Mouse (Mus musculus) heart, embryonic 11.5 days (tissue): ENCODE measurements around the gene Kri1. TPM values are rescaled to one million over a fixed set of nuclear protein-coding genes. Genes with fewer than 3 reads are reported as not detected.

Experiments
- ATAC-seq: fragments of 200-750 bp; cut with Nextera tagmentation; replicated peaks from 2 replicates; pipeline ENCODE4 v1.8.0; 2017; ENCODE audit warnings: moderate library complexity; ENCODE audit not compliant: insufficient number of reproducible peaks, low FRiP score, low TSS enrichment
- H3K27ac ChIP-seq: fragments of 300-500 bp; sonication (generic); 2 replicates; pipeline ENCODE4 v1.5.1; 2014; ENCODE audit warnings: mild to moderate bottlenecking, low read depth, low read length
- H3K27me3 ChIP-seq: fragments of 300-500 bp; sonication (generic); 2 replicates; pipeline ENCODE4 v1.6.1; 2014; ENCODE audit warnings: mild to moderate bottlenecking, low read length, mixed read lengths; ENCODE audit not compliant: control insufficient read depth, insufficient read depth
- H3K36me3 ChIP-seq: fragments of 300-500 bp; sonication (generic); 2 replicates; pipeline ENCODE4 v1.6.1; 2014; ENCODE audit warnings: mild to moderate bottlenecking, low read length, moderate library complexity, mixed read lengths; ENCODE audit not compliant: control insufficient read depth, insufficient read depth
- H3K4me1 ChIP-seq: fragments of 300-500 bp; sonication (generic); 2 replicates; pipeline ENCODE4 v1.6.1; 2014; ENCODE audit warnings: low read length; ENCODE audit not compliant: control insufficient read depth, insufficient read depth
- H3K4me2 ChIP-seq: fragments of 300-500 bp; sonication (generic); 2 replicates; pipeline ENCODE4 v1.6.1; 2014; ENCODE audit warnings: mild to moderate bottlenecking, moderate library complexity
- H3K4me3 ChIP-seq: fragments of 300-500 bp; sonication (generic); 2 replicates; pipeline ENCODE4 v1.5.1; 2014; ENCODE audit warnings: low read depth, low read length
- H3K9ac ChIP-seq: fragments of 300-500 bp; sonication (generic); 2 replicates; pipeline ENCODE4 v1.6.1; 2014; ENCODE audit warnings: mild to moderate bottlenecking, low read depth, low read length, moderate library complexity
- H3K9me3 ChIP-seq: fragments of 300-500 bp; sonication (generic); replicated peaks from 2 replicates; pipeline ENCODE4 v1.6.1; 2016; ENCODE audit warnings: low read length; ENCODE audit not compliant: control insufficient read depth
- WGBS: fragments of 180-500 bp; shearing (Covaris S2); extraction: QIAGEN DNeasy Blood & Tissue Kit; methylation state at CpG from one replicate; pipeline ENCODE4 v1.1.7; 2014; ENCODE audit not compliant: insufficient replicate concordance; 5-methylcytosine and 5-hydroxymethylcytosine counted together
- polyA plus RNA-seq: library from polyadenylated mRNA; unstranded; fragments of >200 nt; fragmentation: Nextera tagmentation; extraction: Ambion mirVana; gene quantifications from 2 replicates; pipeline ENCODE4 v1.2.1, GENCODE M21; 2014

Kri1 gene
- polyA plus RNA-seq = 9.9 and 12.3 TPM in 2 replicates

GRCm38 (mm10) chr9:21287571-21288402, at the start of gene Kri1:
Gene Kri1, minus strand, starts transcription at chr9:21287969.
- Histone ChIP-seq H3K4me1 (peaks cover 25% of the 10 kb centered on the region), H3K27ac (peak within 1 kb of the TSS; percentile 87), H3K27me3 (no peaks in the 10 kb centered on the region), H3K4me2 (peak within 1 kb of the TSS; percentile 67), H3K4me3 (peak within 1 kb of the TSS; percentile 89), H3K36me3 (peaks cover 9% of the 10 kb centered on the region; the same call in 1 of the 2 replicates), H3K9ac (peak within 1 kb of the TSS; percentile 81), H3K9me3 (no peaks in the 10 kb centered on the region)
- under 1% methylated on average over 59 of the region's 59 CpGs for WGBS
- ATAC-seq = peak; percentile 74

- 83% methylated on average over 8 of the region's 8 CpGs for WGBS
- peaks cover 32% of the 10 kb centered on the region for H3K4me1 ChIP-seq
- H3K27ac ChIP-seq = no peak overlapping the region
- ATAC-seq = no peak
- H3K27me3 ChIP-seq = no peaks in the 10 kb centered on the region
- H3K9ac ChIP-seq = no peak overlapping the region
- H3K4me3 ChIP-seq = no peak overlapping the region
- H3K36me3 ChIP-seq = no peaks in the 10 kb centered on the region; the same call in 1 of the 2 replicates
- no peak overlapping the region for H3K4me2 ChIP-seq
- H3K9me3 ChIP-seq = no peaks in the 10 kb centered on the region
These were observed 48.7 kb upstream of the Kri1 start for GRCm38 (mm10) chr9:21336491-21336890.

DNA sequence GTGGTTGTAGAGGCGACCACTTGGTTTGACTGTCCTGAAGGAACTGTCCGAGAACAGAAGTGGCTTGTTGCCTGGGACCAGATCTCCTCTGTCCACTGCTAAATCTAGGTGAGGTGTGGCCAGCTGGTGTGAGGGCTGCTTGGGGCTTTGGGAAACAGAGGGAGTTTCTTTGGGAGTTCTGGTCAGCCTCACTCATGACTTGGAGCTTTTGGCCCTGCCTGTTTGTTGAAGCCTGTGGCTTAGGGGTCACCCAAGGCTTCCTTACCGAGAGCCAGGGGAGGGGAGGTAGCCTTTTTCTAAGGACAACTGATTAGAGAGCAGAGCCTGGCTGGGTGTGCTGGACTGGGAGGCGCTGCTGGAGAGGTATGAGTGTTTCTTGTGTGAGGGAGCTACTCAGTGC, 47.6 kb upstream of the Kri1 start:
- no peak overlapping the region; the same call in 1 of the 2 replicates for H3K27ac ChIP-seq
- no peak overlapping the region for H3K9ac ChIP-seq
- H3K4me1 ChIP-seq = peaks cover 33% of the 10 kb centered on the region
- no peak overlapping the region for H3K4me2 ChIP-seq
- no peak for ATAC-seq
- H3K4me3 ChIP-seq = no peak overlapping the region
- H3K9me3 ChIP-seq = no peaks in the 10 kb centered on the region
- H3K27me3 ChIP-seq = no peaks in the 10 kb centered on the region
- WGBS = 57% methylated on average over 4 of the region's 4 CpGs
- H3K36me3 ChIP-seq = no peaks in the 10 kb centered on the region; the same call in 1 of the 2 replicates

GRCm38 (mm10) chr9:21334747-21335146, 47.0 kb upstream of the Kri1 start:
- H3K9ac ChIP-seq = no peak overlapping the region
- no peaks in the 10 kb centered on the region for H3K36me3 ChIP-seq
- H3K27me3 ChIP-seq = no peaks in the 10 kb centered on the region
- no peaks in the 10 kb centered on the region for H3K9me3 ChIP-seq
- ATAC-seq = no peak
- H3K27ac ChIP-seq = no peak overlapping the region
- H3K4me3 ChIP-seq = no peak overlapping the region
- no peak overlapping the region for H3K4me2 ChIP-seq
- peaks cover 40% of the 10 kb centered on the region for H3K4me1 ChIP-seq

- Histone ChIP-seq H3K4me1 (peaks cover 46% of the 10 kb centered on the region), H3K9me3 (no peaks in the 10 kb centered on the region), H3K36me3 (no peaks in the 10 kb centered on the region), H3K27me3 (no peaks in the 10 kb centered on the region), H3K27ac (no peak overlapping the region), H3K4me3 (no peak overlapping the region), H3K9ac (no peak overlapping the region), H3K4me2 (no peak overlapping the region)
- ATAC-seq = no peak
- 81% methylated on average over 1 of the region's 1 CpGs for WGBS
These were observed 45.8 kb upstream of the Kri1 start for GRCm38 (mm10) chr9:21333523-21333922.

DNA sequence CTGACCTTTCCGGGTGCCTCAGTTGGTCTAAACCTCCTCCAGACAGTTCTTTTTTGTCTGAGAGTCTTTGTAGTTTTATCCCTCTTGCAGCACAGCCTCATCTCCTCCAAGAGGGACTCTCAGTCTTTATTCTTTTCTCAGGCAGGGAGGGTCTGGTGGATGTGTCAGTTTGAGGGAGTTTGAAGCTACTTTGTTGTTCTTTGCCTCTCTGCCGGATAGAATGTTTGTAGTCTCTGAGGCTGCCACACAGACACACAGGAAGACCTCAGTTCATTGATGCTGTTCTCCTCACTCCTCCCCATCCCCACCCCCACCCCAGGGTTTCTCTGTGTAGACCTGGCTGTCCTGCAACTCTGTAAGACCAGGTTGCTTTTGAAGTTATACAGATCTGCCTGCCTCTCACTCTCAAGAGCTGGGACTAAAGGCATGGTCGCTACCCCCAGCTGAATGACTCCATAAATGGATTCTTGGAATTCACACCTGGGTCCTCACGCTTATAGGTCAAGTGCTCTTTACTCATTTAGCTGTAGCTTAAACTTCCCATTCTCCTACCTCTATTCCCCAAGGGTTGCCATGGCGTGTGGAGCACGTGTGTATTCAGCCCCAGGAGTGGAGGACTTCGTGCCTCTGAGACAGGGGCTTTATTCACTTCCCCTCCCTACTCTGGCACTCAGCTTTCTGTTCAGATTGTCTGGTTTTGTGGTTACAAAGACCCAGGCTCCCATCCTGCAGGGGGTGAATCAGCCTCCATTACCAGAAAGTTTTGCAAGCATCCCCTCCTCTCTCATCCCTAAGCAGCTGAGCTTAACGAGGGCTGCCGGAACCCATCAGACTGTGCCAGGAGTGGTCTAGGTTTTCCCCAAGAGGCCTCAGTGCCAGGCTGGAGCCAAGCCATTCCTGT, 44.6 kb upstream of the Kri1 start:
- Histone ChIP-seq H3K27ac (peak overlapping the region; percentile 30), H3K4me2 (no peak overlapping the region), H3K9ac (no peak overlapping the region), H3K4me1 (peaks cover 38% of the 10 kb centered on the region), H3K27me3 (no peaks in the 10 kb centered on the region), H3K4me3 (no peak overlapping the region), H3K9me3 (no peaks in the 10 kb centered on the region), H3K36me3 (no peaks in the 10 kb centered on the region)
- ATAC-seq = no peak
- 36% methylated on average over 9 of the region's 9 CpGs for whole genome bisulfite sequencing

DNA sequence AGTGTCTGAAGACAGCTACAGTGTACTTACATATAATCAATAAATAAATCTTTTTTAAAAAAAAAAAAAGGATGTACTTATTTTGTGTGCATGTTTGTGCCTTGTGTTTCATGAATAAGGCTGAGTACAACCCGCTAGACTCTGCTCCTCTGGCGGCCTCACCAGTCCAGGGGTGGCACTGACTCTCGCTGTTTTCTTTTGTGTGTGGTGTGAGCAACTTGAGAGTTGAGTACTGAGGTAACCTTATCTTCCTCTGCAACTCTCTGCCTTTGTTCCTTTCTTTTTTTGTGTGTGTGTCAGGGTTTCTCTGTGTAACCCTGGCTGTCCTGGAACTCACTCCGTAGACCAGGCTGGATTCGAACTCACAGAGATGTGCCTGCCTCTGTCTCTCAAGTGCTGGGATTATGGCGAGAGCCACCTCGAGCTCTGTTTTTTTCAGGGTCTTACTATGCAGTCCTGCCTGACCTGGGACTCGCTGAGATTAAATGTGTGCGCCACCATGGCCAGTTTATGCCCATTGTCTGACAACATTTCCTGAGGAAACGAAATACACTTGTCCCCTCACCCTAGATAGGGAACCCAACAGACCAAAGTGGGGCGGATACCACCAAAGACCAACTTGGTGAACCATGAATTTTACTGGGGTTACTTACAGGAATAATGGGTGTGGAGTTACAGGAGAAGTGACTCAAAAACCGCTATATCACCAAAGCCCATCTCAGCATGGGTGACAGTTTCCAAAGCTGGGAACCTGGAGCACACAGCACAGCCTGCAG, 43.8 kb upstream of the Kri1 start:
- no peak for ATAC-seq
- no peaks in the 10 kb centered on the region for H3K9me3 ChIP-seq
- H3K27ac ChIP-seq = 0 out of 2 replicates have a peak overlapping the region, but pooled peaks have one; percentile 30
- peaks cover 37% of the 10 kb centered on the region for H3K4me1 ChIP-seq
- H3K36me3 ChIP-seq = no peaks in the 10 kb centered on the region
- H3K9ac ChIP-seq = no peak overlapping the region
- WGBS = 78% methylated on average over 12 of the region's 12 CpGs
- no peak overlapping the region for H3K4me2 ChIP-seq
- no peak overlapping the region for H3K4me3 ChIP-seq
- H3K27me3 ChIP-seq = no peaks in the 10 kb centered on the region

- Histone ChIP-seq H3K4me2 (no peak overlapping the region), H3K4me3 (no peak overlapping the region), H3K9ac (peak overlapping the region; percentile 24; the same call in 1 of the 2 replicates), H3K27me3 (no peaks in the 10 kb centered on the region), H3K27ac (peak overlapping the region; percentile 67), H3K9me3 (no peaks in the 10 kb centered on the region), H3K4me1 (peaks cover 30% of the 10 kb centered on the region), H3K36me3 (no peaks in the 10 kb centered on the region)
- ATAC-seq = no peak
- WGBS = 89% methylated on average over 10 of the region's 10 CpGs
These were observed 42.0 kb upstream of the Kri1 start for GRCm38 (mm10) chr9:21329699-21330289.
